Mouse (Mus musculus) embryo, embryonic 11 days (tissue): ENCODE data around the gene Csmd2.

ENCODE experiments used
- DNase-seq: peaks from one replicate; pipeline ENCODE4 v3.0.0-alpha.2; 2015

The Csmd2 gene

DNA sequence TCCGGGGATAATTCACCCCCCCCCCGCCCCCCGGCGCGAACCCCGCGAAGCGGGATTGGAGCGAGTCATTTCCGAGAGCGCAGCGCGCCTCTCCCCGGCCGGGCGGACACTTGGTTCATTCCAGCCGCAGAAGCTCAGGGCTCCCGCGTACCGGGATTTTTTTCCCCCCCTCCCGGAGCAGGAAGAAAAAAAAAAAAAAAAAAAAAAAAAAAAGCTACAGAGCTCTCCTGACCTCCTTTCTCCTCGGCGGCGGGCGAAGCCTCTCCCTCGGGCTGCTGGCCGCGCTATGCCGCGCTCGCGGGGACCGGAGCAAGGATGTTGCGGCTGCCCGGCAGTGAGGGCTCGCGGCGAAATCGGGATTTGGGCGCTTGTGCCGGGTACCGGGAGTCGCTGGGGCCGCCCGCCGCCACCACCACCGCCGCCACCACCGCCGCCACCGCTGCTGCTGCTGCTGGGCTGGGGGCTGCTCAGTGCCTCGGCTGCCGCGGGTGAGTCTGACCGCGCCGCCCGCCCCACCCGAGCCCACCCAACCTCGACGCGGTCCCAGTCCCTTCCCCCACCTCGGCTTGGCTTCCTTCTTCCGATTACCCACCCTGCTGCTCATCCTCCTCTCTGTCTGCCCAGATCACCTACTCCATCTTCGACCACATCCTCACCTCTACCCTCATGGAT lies at the start of gene Csmd2:
TSS of gene Csmd2 (plus strand) at position 74 of the 672 bp plus-strand sequence.
- DNase-seq: peak; percentile 73

DNA sequence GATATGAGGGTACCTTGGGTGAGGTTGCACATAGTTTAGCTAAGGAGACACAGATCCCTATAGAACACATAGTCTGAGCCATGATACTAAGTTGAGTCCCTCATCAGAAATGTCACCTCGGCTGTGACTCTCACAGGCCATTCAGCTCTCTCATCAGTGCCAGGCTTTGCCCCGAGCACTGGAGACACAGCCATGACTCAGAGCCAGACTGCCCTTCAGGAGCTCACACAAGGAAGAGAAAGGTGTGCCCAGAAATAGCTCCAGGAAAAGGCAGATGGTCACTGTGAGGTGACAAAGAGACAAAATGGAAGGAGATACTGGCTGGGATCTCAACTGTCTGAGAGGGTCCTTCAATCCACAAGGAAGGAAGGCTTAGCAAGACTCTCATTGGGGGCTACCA lies 40.0 kb upstream of the Csmd2 start:
- no peak for DNase-seq

DNA sequence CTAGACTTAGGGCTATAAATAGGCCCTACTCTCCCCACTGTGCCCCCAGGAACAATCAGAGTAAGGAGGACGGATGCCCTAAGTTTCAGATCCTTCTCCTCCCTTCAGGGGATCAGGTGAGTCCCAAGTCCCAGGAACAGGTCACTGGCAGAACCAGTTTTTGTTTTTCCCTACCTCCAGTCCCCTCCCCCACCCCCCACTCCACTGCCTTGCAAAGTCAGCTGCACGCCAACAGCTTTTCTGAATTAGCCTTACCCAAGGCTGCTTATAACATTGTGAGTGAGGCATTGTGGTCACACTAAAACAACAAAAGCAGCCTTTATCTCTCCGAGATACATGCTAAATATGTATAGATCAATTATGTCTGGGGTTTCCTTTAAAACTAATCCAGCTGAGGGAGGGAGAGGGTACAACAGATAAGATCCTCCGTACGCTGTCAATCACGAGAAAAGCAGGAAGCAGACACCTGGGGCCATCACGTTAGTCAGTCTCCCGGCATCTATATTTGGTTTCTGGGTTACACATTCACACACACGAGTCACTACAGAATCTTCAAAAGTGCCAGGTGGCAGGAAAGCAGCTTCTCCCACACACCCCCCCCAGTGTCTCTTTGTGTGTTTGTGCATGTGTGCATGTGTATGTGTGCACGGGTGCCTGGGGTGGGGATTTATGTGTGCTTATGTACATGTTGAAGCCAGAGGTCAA lies 34.5 kb upstream of the Csmd2 start:
- DNase-seq: peak; percentile 16

DNA sequence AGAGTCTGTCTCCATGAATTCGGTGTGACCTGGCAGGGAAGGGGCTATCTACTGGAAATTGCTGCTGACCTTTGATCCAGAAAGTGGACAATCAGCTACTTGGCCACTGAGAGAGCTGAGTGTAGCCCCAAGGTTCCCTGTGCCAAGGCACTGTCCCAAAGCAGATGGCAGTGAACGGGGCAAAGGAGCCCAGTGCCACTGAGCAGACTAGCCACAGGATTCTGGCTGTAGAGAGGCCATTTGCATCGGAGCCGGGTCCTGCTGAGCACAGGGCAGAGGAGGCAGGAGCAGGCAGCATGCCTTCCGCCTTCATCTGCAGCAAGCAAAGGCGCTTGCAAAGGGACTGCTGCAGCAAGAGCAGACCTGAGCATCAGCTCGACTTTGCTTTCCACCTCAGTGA lies 18.6 kb upstream of the Csmd2 start:
- DNase-seq: no peak

DNA sequence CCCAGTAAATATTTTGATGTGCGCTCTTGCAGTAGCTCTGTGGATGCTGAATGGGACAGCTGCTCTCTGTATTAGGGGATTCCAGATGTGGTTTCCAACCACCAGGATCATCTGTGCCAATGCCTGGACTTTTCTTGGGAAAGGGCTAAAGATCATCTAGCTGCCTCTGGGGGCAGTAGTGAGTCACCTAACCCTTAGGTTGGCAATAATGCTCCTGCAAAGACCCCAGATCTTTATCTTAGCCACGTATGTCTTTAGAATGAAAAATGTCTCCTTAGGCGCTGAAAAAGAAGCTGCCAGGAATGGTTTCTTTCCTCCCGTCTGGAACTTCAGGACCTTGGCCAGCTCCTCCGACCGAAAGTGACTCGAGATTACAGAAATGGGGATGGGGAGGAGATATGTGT lies 17.6 kb upstream of the Csmd2 start:
- peak; percentile 78 for DNase-seq

DNA sequence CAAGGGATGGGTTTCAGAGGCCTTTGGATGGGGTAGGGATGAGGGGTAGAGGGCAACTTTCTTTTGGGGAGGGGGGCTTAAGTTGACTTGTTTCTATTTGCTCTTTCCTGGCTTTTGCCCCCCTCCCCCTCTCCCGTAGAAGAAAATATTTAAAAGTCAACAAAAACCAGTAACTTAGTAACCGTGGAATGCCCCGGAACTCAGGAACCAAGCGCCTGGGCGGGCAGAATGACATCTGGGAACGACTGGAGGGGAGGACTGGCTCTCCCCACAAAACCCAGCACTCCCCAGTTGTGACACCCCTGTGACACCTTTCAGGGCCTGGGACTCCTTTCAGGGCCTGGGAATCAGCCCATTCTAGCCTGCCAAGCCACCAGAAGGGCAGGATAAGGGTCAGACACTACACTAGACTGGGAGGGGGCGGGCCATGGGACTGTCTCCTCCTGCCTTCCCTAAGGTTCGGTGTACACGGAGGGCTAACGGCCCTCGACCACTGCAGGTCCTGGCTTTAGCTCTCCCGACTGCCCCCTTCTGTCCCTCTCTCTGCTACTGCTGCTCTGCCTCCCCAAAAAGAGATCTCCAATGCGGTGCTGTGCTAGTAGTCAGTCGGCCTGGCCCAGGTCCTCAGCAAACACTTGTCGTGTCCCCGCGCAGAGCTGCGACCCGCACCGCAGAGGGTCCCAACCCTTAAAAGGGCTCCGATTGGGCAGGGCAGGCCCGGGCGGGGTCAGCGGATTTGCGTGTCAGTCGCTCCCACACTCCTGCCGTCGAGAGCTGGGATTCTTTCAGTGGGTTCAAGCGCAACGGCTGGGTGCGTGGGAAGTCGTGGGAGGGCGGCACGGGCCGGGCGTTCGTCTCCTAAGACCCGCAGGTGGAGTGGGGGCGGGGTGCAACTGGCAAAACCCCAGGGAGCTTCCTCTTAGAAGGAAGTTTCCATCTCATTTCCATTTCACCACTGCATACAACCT lies 16.5 kb upstream of the Csmd2 start, which contains the start of gene CK137956:
TSS of gene CK137956 (minus strand) at position 51 of the 968 bp plus-strand sequence.
- DNase-seq: peak; percentile 41

DNA sequence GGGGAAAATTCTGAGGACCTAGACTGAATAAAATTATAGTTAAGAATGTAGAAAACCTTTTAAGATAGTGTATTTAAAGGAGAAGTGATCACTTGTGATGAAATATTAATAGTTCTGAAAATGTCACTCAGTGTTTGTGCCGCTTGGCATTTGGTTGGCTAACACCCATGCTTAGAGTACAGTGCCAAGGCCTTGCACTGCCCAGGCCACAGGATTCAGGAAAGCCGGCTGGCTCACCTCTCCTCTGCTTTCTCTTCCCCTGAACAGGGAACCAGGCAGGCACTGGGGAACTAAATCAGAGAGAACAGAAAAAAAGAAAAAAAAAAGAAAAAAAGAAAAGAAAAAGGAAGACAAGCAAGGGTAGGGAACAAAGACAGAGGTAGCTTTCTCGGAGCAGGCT lies 14.7 kb upstream of the Csmd2 start:
- DNase-seq: no peak

DNA sequence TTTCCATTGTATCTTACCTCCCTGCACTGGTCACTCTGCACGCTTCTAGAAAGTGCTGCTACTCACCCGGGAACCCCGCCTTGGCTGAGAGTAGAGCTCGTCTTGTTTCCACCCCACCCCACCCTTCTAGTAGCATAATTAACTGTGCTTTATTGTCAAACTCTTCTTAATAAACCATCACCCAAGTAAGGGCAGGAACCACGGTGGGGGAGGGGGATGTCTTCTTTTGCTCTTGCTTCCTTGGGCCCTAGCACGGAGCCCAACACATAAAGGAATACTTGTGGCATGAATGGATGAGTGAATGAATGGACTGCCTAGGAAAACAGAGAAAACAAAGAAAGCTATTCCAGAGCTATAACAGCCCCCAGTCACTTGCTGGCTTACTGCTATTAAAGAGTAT lies 6.5 kb upstream of the Csmd2 start:
- DNase-seq: peak; percentile 29

DNA sequence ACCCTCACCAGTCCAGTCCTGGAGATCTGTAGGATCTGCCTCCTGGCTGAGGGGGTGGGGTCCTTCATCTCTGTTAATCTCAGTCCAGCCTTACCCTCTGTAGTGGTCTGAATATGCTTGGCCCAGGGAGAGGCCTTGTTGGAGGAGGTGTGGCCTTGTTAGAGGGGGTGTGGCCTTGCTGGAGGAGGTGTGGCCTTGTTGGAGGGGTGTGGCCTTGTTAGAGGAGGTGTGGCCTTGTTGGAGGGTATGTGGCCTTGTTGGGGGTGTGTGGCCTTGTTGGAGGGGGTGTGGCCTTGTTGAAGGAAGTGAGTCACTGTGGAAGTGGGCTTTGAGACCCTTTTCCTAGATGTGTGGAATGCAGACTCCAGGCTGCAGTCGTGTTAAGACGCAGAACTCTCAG lies 3.2 kb upstream of the Csmd2 start:
- no peak for DNase-seq

DNA sequence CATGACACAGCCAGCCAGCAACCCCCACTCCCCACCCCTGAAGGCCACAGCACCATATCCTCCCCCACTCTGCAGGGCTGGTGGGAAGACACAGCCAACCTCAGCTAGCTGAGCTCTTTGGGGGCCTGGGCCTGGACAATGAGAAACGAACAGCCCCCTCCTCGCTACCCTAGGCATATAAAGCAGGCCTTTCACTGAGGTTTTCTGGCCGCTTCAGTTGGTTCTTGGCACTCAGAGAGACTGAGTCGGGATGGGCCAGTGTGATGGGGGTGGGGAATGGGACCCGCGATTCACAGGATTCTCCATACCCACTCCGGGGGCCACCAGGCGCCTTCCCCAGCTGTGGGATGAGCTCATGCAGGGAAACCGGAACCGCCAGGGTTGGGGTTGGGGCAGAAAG lies 1.8 kb upstream of the Csmd2 start:
- DNase-seq: no peak

DNA sequence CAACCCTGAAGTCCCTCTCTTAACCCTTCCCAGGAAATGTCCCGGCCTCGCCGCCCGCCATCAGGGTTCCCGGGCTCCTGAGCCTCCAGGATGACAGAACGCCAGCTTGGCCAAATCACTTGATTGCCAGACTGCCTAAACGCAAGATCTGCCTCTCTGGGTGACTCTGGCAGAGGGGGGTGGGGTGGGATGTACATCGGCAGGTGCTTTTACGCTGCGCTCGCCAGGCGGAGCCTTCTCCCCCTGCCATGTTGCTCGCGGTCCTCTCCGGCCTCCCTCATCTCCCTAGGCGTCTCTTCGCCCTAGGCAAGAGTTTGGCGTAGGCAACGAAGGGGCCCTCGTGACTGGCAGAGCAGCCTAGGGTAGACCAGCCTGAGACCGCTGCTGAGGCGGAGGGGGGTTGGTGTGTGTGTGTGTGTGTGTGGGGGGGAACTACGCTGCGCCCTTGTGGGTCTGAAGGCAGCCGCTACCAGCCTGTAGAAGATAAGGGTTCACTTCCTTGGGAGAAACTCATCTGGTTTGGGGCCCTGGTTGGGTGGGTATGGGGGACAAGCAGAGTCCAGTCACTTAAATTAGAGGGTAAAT lies 1.1 kb upstream of the Csmd2 start:
- peak; percentile 31 for DNase-seq

DNA sequence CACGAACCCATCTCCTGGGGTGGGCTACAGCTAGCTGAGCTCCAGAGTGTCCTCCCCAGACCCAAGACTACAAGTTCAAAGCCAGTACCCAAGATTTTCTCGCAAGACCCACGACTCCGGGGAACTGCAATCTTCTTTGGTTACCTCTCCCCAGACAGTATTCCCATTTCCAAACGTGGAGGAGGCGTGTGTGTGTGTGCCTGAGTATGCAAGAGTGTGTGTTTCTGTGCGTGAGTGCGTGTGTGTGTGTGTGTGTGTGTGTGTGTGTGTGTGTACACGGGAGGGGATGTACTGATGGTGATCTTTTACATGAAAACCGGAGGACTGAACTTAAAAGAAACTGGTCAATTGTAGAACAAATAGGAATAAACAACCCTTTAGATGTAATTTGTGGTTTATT lies 387 bp upstream of the Csmd2 start:
- DNase-seq: peak; percentile 6

DNA sequence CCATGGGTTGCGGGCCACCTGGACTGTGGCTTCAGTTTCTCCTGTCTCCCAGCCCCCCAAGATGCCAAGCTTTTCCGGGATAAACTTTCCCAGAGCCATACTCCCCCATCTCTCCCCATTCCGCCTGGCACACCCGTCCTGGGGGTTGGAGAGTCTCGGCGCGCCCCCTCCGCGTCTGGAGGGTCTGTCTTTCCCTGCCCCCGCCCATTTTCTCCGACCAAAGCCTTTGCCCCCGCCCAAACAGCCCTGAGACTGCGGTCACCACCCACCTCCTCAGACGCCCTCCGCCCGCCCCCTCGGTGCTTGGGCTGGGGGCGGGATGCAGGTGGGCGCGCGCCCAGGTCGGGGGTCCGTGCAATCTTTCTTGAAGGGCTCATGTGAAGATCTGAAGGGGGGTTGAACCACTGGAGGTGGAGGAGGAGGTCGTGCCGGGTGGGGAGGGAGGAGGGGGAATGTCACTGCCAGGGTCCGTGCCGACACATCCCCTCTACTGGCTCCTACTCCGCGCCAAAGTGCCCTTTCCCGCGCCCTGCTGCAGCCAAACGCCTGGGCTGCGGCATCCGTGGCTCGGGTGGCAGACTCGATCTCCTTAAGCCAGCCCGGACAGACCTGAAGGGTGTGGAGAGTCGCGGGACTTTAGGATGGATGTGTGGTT lies 996 bp downstream of the Csmd2 start:
- peak; percentile 13 for DNase-seq

DNA sequence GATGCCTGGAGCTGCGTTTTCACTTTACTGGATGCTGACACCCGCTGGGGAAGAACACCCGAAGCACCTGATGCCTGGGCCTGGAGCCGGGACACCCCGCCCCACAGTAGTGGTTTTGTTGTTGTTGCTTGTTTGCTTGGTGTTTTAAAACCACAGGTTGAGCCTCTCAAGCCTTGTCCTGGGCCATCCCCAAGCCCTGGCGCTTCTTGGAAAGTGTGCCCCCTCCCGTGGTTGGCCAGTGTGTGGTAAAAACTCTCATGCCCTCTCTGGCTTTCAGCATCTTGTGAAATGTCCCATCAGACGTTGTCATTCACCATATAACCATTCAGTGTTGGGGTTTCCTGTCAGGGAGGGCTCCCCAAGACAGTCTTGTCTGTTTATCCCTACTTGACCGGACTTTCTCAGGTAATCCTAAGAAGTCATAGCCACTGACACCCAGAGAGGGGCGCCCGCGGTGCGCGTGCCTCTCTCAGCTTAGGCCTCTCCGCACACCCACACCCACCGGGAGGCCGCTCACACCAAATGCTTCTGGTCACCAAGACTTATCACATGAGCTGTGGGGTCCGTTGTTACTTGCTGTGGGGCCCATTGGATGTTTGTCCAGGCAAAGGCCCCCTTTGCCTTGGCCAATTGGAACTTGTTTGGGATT lies 1.8 kb downstream of the Csmd2 start:
- peak; percentile 53 for DNase-seq

DNA sequence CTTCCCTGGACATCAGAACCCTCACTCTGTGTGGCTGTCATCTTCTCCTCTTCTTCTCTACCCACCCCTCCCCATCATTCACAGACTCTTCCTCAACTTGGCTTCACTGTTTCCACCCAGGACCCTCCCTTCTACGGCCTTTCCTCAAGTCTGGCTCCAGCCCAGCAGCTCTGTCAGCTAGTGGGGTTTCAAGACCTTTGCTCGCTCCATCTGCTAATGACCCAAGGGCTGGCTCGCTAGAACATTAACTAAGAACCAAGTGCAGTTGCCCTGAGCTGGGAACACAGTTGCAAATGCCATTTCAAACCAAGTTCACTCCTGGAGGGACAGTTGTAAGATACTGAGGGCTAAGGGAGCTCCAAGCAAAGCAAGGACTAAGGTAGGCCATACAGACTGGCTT lies 11.6 kb downstream of the Csmd2 start:
- no peak for DNase-seq

DNA sequence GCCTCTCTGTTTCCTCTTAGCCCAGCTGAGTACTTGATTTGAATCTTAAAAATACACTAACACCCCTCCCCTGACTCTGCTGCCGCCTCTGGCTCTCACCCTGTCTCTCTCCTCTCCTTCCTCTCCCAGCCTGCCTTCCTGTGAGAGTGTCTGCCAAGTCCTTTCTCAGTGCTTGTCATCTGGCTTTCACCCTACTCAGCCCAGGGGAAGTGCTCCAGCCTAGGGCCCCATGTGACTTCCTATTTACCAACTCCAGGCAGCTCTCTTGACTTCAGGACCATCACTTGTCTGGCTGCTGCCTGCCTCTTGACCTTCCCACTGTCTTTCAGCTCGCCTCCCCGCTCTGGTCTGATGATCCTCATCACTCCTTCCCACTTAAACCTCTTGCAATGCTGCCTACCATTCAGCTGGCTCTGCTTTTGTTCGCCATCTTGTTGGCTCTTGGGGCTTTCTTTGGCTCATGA lies 15.0 kb downstream of the Csmd2 start:
- DNase-seq: no peak

DNA sequence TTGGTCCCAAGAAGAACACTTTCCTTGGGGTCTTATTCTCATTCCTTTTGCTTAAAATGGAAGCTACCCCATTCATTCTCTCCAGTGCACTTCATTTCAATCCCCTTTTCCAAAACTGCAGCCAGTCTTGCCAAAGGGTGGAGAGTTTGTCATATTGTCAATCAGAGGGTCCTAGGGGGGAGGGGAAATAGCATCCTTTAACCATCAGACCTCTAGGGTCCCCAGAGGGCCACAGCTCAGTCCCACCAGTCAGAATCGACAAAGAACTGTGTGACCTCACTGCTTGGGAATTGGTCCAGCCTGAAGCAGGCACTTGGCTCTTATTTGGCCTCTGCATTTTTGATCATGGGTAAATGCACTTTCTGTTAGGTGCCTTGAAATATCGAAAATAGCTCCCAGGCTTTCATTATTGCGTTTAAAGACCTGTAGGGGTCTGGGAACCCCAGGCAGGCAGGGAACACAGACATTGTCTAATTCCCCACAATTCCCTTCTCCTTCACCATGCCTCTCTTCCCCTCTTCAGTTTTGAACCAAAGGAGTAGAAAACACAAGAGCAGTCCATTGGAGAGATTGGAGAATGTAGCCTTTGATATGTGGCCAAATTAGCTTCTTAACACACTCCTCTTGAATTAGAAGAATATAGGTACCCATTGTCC lies 17.3 kb downstream of the Csmd2 start:
- no peak for DNase-seq

DNA sequence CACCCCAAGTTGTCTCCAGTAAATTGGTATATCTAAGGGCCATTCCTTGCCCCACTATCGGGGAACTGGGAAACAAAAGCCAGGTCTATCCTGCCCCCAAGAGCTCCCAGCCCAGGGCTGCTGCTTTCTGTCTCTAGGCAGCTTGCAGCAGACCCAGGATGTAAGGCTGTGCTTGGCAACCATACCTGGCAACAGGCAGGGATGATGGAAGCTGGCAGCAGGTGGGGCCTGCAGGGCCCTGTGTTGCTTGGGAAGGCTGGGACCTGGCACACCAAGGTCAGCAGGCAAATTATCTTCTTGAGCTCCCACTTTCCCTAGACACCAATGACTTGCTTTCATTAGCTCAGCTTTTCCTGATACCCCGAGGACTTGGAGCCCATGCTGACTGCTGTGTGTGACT lies 31.8 kb downstream of the Csmd2 start:
- no peak for DNase-seq

DNA sequence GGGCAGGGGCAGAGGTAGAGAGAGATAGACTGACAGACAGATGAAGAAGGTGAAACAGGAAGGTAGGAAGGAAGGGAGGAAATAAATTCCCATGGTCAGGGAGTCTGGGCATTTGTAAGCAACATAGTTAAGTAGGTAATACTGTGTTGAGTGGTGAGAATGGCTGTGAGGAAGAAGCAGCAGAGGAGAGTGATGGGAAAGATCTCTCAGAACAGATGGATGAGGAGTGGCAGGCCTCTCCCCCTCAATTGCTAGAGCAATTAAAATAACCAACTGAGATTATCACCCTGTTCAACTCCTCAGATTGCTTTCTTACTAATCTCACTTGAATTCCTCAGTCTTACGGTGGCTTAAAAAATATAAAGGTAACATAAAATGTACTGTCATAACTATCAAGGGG lies 40.6 kb downstream of the Csmd2 start:
- no peak for DNase-seq

DNA sequence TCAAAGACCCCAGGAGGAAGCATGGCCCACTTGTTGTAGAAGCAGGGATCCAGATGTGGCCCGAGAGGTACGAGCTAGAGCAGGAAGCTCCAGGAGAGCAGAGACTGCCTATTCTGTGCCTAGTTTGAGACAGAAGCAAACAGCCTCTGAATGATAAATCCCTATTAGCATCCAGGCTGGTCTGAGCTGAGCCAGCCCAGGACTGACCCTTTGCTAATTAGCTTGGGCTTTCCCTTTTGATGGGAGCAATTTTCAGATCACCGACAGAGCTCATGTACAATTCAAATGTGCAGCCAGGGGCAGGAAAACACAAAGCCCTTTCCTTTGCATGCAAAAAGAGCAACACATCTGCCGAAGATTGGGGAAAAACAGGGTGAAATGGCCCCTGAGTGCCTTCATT lies 54.2 kb downstream of the Csmd2 start:
- DNase-seq: no peak

DNA sequence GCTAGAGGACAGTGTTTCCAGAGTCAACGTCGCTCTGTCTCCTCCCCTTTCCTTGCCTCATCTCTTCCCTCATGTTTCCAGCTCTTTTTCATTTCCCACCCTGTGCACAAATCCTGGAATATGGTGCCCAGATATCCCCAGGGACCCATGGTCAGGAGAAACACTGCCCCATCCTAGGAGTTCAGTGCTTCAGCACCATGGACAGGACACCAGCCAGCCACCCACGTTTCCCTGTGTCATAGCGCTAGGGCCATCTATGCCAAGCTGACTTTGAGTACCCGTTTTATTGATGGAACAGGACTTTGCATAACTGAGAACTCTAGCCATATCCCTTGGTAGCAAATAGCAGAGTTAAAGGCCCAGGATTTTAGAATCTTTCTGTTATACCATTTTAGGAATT lies 55.0 kb downstream of the Csmd2 start:
- DNase-seq: peak; percentile 68
